Mouse (Mus musculus) kidney, embryonic 15.5 days (tissue): Measurements from ENCODE around the gene Bst2. TPM values are rescaled to one million over a fixed set of nuclear protein-coding genes. Genes with fewer than 3 reads are reported as not detected.

ENCODE experiments used
- ATAC-seq: fragments of 200-750 bp; cut with Nextera tagmentation; replicated peaks from 2 replicates; pipeline ENCODE4 v1.8.0; 2017; ENCODE audit warnings: moderate TSS enrichment; ENCODE audit not compliant: low FRiP score
- H3K27ac ChIP-seq: fragments of 300-500 bp; sonication (generic); 2 replicates; pipeline ENCODE4 v1.5.1; 2015; ENCODE audit warnings: mild to moderate bottlenecking, inconsistent platforms
- H3K27me3 ChIP-seq: fragments of 300-500 bp; sonication (generic); 2 replicates; pipeline ENCODE4 v1.6.1; 2015; ENCODE audit warnings: inconsistent platforms
- H3K36me3 ChIP-seq: fragments of 300-500 bp; sonication (generic); 2 replicates; pipeline ENCODE4 v1.6.1; 2015; ENCODE audit warnings: inconsistent platforms
- H3K4me1 ChIP-seq: fragments of 300-500 bp; sonication (generic); 2 replicates; pipeline ENCODE4 v1.6.1; 2015; ENCODE audit warnings: inconsistent platforms
- H3K4me2 ChIP-seq: fragments of 300-500 bp; sonication (generic); 2 replicates; pipeline ENCODE4 v1.6.1; 2015; ENCODE audit warnings: moderate library complexity, mild to moderate bottlenecking, inconsistent platforms
- H3K4me3 ChIP-seq: fragments of 300-500 bp; sonication (generic); replicated peaks from 2 replicates; pipeline ENCODE4 v1.5.1; 2015; ENCODE audit warnings: mild to moderate bottlenecking, inconsistent platforms
- H3K9ac ChIP-seq: fragments of 300-500 bp; sonication (generic); 2 replicates; pipeline ENCODE4 v1.6.1; 2015; ENCODE audit warnings: mild to moderate bottlenecking, inconsistent platforms
- H3K9me3 ChIP-seq: fragments of 300-500 bp; sonication (generic); replicated peaks from 2 replicates; pipeline ENCODE4 v1.6.1; 2016; ENCODE audit warnings: inconsistent platforms
- WGBS: fragments of 180-500 bp; shearing (Covaris S2); methylation state at CpG from one replicate; pipeline ENCODE4 v1.1.7; 2015; ENCODE audit warnings: mixed read lengths; 5-methylcytosine and 5-hydroxymethylcytosine counted together
- polyA plus RNA-seq: library from polyadenylated mRNA; unstranded; fragments of >200 nt; fragmentation: Nextera tagmentation; extraction: Ambion mirVana; gene quantifications from 2 replicates; pipeline ENCODE4 v1.2.1, GENCODE M21; 2015

Bst2 gene
- 50.2 and 53.0 TPM in 2 replicates for polyA plus RNA-seq

DNA sequence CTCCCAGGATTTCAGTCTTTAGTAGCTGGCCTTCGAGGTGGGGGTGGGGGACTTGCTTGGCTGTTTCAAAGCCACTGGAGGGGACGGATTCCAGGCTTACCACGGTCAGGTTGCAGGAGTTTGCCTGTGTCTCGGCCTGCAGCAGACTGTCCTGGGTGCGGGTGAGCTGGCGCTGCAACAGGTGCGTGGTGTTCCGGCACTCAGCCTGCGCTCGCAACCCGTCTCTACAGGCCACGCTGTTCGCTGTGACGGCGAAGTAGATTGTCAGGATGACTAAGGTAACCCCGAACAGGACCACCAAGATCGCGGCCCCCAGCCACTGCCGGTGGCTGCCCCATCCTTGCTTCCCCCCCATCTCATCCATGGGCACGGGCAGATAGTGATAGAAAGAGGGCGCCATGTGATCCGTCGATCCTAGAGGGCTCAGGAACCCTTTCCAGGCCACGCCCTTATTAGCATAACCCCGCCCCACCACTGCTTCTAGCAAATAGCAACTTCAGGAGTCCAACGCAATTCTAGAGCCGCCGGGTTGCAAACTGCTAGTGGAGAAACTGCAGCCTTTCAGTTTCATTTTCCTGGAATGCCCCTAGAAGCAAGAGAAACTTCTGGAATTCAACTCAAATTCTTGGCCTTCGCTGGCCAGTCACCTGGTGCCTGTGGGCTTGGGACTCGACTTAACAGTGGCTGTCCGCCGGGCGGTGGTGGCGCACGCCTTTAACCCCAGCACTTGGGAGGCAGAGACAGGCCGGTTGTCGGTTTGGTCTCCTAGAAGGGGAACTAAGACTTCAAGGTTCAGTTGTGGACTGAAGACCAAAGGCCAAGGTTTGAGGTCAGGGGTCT lies at the start of gene Bst2:
Gene Bst2, minus strand, starts transcription at position 429 of the 840 bp plus-strand sequence.
- H3K27me3 ChIP-seq, result peaks cover 7% of the 10 kb centered on the region; the same call in 1 of the 2 replicates
- H3K4me1 ChIP-seq, result peaks cover 37% of the 10 kb centered on the region
- H3K4me2 ChIP-seq, result peak within 1 kb of the TSS; percentile 65
- peak within 1 kb of the TSS; percentile 55 for H3K4me3 ChIP-seq
- no peaks in the 10 kb centered on the region for H3K36me3 ChIP-seq
- H3K9ac ChIP-seq, result peak within 1 kb of the TSS; percentile 59
- ATAC-seq, result peak; percentile 85
- peak within 1 kb of the TSS; percentile 86 for H3K27ac ChIP-seq
- 2% methylated on average over 37 of the region's 37 CpGs for WGBS
- no peaks in the 10 kb centered on the region for H3K9me3 ChIP-seq

DNA sequence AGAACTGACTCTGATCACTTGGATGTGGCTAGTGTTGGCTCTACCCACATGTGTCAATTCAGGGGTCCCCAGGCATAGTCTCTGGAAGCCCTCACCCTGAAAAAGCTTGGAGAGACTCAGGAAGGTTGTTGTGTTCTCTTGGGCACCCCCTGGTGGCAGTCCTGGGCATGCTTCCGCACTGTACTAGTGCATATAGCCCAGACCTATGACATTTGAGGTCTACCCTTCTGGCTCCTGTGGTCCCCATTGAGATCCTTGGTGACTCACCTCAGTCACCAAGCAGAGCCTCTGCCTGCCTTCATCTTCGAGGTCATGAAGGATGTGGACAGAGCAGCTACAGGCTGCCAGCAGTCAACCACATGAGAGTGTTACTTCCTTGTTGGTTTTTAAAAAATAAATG lies 49.6 kb upstream of the Bst2 start:
- Histone ChIP-seq H3K27me3 (no peaks in the 10 kb centered on the region), H3K9me3 (no peaks in the 10 kb centered on the region), H3K27ac (no peak overlapping the region), H3K4me1 (peaks cover 11% of the 10 kb centered on the region), H3K4me2 (no peak overlapping the region), H3K36me3 (peaks cover 36% of the 10 kb centered on the region), H3K9ac (no peak overlapping the region), H3K4me3 (no peak overlapping the region)
- 73% methylated on average over 2 of the region's 2 CpGs for WGBS
- ATAC-seq, result no peak

DNA sequence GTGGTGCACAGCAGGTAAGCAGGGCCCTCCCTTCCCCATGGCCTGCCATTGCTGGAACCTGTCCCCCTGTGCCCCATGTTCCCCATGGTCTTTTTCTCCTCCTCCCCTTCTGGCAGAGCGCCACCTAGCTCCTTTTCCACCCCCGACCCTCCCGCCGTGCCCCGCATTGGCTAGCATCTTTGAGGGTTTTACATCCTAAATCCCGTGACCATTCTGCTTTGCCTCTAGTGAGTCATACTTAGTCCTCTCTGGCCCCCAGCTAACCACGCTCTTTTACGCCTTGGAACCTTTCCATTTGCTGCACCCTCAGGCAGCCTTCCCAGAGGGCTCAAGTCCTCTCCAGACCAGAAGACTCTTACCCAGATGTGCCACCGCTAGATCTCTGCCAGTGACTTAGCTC lies 42.9 kb upstream of the Bst2 start:
- Histone ChIP-seq H3K9me3 (no peaks in the 10 kb centered on the region), H3K4me2 (no peak overlapping the region), H3K36me3 (peaks cover 33% of the 10 kb centered on the region), H3K9ac (no peak overlapping the region), H3K27ac (no peak overlapping the region), H3K27me3 (no peaks in the 10 kb centered on the region), H3K4me3 (no peak overlapping the region), H3K4me1 (no peaks in the 10 kb centered on the region)
- WGBS, result 44% methylated on average over 9 of the region's 9 CpGs
- ATAC-seq, result no peak

DNA sequence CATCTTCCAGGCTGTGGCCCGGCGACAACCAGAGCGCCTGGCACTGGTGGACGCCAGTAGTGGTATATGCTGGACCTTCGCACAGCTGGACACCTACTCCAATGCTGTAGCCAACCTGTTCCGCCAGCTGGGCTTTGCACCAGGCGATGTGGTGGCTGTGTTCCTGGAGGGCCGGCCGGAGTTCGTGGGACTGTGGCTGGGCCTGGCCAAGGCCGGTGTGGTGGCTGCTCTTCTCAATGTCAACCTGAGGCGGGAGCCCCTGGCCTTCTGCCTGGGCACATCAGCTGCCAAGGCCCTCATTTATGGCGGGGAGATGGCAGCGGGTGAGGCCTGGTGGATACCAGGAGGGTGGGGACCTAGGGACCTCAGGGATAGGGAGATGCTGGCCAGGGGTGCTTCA lies 42.2 kb upstream of the Bst2 start:
- H3K36me3 ChIP-seq, result peaks cover 25% of the 10 kb centered on the region
- H3K4me3 ChIP-seq, result no peak overlapping the region
- no peak overlapping the region for H3K9ac ChIP-seq
- ATAC-seq, result no peak
- H3K27ac ChIP-seq, result no peak overlapping the region
- no peaks in the 10 kb centered on the region for H3K27me3 ChIP-seq
- H3K9me3 ChIP-seq, result no peaks in the 10 kb centered on the region
- WGBS, result 88% methylated on average over 14 of the region's 14 CpGs
- H3K4me2 ChIP-seq, result no peak overlapping the region
- H3K4me1 ChIP-seq, result no peaks in the 10 kb centered on the region

DNA sequence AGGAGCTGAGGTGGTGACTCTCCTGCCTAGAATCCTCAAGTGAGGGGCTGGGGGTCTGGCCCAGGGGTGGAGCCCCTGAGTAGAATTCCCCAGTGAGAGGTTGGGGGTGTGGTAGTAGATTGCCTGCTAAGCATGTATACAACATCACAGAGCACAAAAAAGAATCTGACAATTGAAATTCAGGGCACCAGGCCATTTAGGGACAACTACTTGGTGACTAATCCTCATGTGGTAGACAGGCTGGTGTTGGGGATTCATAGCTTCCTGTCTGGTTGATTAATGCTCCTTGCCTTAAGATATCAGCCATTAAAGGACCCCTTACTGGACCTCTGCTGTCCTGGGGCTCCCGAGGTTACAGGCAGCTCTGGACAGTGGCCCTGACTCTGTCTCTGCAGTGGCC lies 41.8 kb upstream of the Bst2 start:
- no peak for ATAC-seq
- no peak overlapping the region for H3K9ac ChIP-seq

DNA sequence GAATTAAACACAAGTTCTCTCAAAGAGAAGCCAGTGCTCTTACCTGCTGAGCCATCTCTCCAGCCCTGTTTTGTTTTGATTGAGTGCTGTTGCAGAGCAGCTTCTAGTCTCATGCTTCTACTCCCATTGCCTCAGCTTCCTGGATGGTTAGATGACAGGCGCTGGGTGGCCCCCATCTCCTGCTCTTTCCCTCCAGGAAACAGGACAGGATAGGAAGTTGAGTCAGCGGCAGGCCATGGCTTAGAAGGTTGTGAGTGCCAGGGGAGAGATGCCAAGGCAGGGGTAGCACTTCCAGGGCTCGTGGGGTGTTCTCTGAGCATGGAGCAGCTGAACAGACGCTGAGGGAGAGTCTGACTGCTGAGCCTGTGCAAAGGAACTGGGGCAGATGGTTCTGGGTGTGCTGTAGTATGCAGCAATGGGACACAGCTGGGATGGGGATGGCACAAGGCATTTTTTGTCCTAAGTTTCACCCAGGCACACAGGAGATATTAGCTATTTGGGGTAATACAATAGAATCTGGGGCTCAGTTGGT lies 40.7 kb upstream of the Bst2 start:
- H3K27me3 ChIP-seq, result no peaks in the 10 kb centered on the region
- no peak overlapping the region for H3K27ac ChIP-seq
- H3K4me3 ChIP-seq, result no peak overlapping the region
- H3K9ac ChIP-seq, result no peak overlapping the region
- H3K4me2 ChIP-seq, result no peak overlapping the region
- H3K4me1 ChIP-seq, result peaks cover 4% of the 10 kb centered on the region; the same call in 1 of the 2 replicates
- peaks cover 18% of the 10 kb centered on the region for H3K36me3 ChIP-seq
- no peaks in the 10 kb centered on the region for H3K9me3 ChIP-seq
- ATAC-seq, result no peak
- WGBS, result 68% methylated on average over 4 of the region's 4 CpGs

More for the DNA sequence above, 41.8 kb upstream of the Bst2 start:
- 67% methylated on average over 1 of the region's 1 CpGs for WGBS
- H3K4me1 ChIP-seq, result no peaks in the 10 kb centered on the region
- H3K4me2 ChIP-seq, result no peak overlapping the region
- no peaks in the 10 kb centered on the region for H3K9me3 ChIP-seq
- no peaks in the 10 kb centered on the region for H3K27me3 ChIP-seq
- no peak overlapping the region for H3K4me3 ChIP-seq
- peaks cover 21% of the 10 kb centered on the region for H3K36me3 ChIP-seq
- no peak overlapping the region for H3K27ac ChIP-seq

DNA sequence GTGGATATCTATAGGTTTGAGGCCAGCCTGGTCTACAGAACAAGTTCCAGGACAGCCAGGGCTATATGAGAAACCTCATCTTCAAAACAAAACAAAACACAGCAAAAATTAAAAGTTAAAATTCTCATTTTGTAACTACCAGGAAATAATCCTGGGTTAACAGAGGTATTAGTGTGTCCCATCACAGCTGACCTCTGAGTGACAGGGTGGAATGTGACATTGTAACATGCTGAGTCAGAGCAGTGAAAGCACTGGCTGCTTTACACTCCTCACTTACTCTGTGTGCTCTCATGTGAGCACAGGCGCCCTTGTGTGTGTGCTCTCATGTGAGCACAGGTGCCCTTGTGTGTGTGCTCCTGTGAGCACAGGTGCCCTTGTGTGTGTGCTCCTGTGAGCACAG lies 37.8 kb upstream of the Bst2 start:
- WGBS, result 70% methylated on average over 1 of the region's 1 CpGs
- ATAC-seq, result no peak
- no peaks in the 10 kb centered on the region for H3K27me3 ChIP-seq
- no peak overlapping the region for H3K9ac ChIP-seq
- no peak overlapping the region for H3K4me2 ChIP-seq
- H3K27ac ChIP-seq, result no peak overlapping the region
- H3K36me3 ChIP-seq, result no peaks in the 10 kb centered on the region
- H3K9me3 ChIP-seq, result no peaks in the 10 kb centered on the region
- H3K4me3 ChIP-seq, result no peak overlapping the region
- H3K4me1 ChIP-seq, result peaks cover 15% of the 10 kb centered on the region

DNA sequence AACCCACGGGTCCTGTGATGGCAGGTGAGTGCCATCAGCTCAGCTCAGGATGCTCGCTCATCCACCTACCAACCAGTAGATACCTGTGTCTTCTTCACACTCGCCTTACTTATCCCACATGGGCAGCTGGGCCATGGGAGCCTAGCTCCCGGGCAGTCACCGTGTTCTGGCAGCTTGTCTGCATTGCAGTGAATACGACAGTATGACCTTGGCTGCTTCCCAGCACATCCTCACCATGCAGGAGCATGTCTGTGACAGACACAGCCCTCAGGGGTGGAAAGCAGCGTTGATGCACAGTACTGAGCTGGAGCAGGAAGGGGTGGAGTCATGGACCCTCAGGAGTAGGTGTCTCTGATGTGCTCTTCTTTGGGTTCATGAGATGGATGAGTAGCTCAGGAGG lies 37.2 kb upstream of the Bst2 start:
- Histone ChIP-seq H3K9ac (no peak overlapping the region), H3K36me3 (no peaks in the 10 kb centered on the region), H3K4me3 (no peak overlapping the region), H3K4me1 (peaks cover 15% of the 10 kb centered on the region), H3K4me2 (no peak overlapping the region), H3K27ac (no peak overlapping the region), H3K9me3 (no peaks in the 10 kb centered on the region), H3K27me3 (no peaks in the 10 kb centered on the region)
- no peak for ATAC-seq
- 81% methylated on average over 7 of the region's 7 CpGs for WGBS

DNA sequence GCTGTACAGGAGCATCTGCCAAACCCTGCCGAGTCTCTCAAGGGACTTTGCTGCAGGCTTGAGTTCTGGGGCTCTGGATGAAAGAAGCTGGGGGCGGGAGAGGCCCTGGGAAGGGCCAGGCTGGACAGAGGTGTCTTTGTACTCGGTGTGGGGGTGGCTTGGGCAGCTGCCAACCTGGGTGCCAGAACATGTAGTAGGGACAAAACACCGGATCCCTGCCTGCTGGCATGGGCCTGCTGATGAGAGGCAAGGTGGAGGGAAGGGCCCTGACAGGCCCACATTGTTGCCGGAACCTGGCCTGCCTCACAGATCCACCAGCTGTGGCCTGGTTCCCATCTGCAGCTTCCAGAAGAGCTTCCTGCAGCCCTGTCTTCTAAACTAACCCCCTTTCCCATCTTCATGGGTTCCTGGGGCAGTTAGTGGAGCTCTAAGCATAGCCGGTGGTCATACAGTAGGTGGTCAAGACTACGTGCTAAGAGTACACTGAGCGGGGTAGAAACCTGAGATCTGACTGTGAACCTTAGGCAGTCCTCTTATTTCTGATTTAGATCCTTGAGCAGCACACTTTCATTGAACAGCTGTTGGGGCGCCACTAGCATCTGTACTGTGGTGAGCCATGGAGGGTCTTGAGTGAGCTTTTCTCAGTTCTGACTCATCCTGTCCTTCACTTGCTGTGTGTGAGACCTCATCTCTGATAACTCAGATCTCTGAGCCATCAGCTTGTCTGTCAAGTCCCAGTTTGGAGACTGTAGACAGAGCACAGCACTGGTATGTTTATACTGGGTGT lies 35.8 kb upstream of the Bst2 start:
- H3K27ac ChIP-seq, result peak overlapping the region; percentile 48; the same call in 1 of the 2 replicates
- H3K9ac ChIP-seq, result no peak overlapping the region
- ATAC-seq, result no peak
- H3K4me2 ChIP-seq, result no peak overlapping the region
- no peaks in the 10 kb centered on the region for H3K27me3 ChIP-seq
- WGBS, result 78% methylated on average over 9 of the region's 9 CpGs
- H3K4me3 ChIP-seq, result no peak overlapping the region
- no peaks in the 10 kb centered on the region for H3K9me3 ChIP-seq
- H3K36me3 ChIP-seq, result no peaks in the 10 kb centered on the region
- H3K4me1 ChIP-seq, result peaks cover 29% of the 10 kb centered on the region

DNA sequence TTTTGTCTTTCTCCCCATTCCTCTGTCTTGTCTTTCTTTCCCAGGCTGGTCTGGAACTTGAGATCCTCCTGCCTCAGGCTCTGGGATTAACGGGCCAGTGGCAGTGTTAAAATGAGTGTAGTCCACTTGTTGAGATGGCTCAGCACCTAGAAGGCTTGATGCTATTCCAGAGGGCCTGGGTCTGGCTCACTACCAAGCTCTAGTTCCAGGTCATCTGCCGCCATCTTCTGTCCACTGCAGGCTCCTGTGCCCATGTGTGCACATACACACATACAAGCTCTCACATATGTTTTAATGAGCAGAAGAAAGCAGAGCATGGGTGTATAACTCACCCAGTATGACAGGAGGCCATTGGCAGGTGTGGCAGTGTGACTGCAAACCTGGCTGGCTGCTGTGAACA lies 34.8 kb upstream of the Bst2 start:
- no peak overlapping the region for H3K4me2 ChIP-seq
- 86% methylated on average over 2 of the region's 2 CpGs for WGBS
- H3K9ac ChIP-seq, result no peak overlapping the region
- no peaks in the 10 kb centered on the region for H3K27me3 ChIP-seq
- ATAC-seq, result no peak
- H3K36me3 ChIP-seq, result no peaks in the 10 kb centered on the region
- H3K4me1 ChIP-seq, result peaks cover 34% of the 10 kb centered on the region
- no peaks in the 10 kb centered on the region for H3K9me3 ChIP-seq
- H3K4me3 ChIP-seq, result no peak overlapping the region
- 0 out of 2 replicates have a peak overlapping the region, but pooled peaks have one; percentile 48 for H3K27ac ChIP-seq

DNA sequence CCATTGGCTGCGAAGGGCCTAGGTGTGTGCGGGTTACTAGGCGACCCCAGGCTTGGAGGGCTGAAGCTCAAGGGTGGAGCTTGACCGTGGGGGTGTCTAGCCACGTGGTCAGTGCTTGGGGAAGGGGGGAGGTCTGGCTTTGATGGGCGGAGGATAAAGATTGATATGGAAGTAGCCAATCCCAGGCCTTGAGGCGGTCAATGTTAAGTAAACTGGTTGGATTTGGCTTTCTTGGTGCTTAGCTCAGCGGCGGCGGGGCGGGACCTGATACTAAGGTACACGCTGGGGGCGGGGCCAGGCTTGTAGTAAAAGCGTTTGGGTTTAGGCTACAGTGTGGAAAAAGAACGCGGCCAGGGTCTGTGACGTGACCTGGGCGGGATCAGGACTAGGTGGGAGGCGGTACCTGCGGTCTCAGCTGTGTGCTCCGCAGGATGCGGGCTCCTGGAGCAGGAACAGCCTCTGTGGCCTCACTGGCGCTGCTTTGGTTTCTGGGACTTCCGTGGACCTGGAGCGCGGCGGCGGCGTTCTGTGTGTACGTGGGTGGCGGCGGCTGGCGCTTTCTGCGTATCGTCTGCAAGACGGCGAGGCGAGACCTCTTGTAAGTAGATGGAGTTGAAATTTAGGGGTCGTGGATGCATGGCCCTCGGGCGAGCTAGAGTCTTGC lies 33.2 kb upstream of the Bst2 start:
- Histone ChIP-seq H3K4me2 (peak overlapping the region; percentile 92), H3K36me3 (no peaks in the 10 kb centered on the region), H3K9ac (peak overlapping the region; percentile 57), H3K9me3 (no peaks in the 10 kb centered on the region), H3K27me3 (no peaks in the 10 kb centered on the region), H3K4me3 (peak overlapping the region; percentile 62), H3K4me1 (peaks cover 34% of the 10 kb centered on the region), H3K27ac (peak overlapping the region; percentile 97)
- ATAC-seq, result peak; percentile 87
- under 1% methylated on average over 41 of the region's 41 CpGs for WGBS
